Mouse (Mus musculus) heart, adult 2 months (tissue): ENCODE measurements around the gene Pgk1.

Experiments
- CTCF ChIP-seq: fragments of 200-600 bp; IDR thresholded peaks from 2 replicates; pipeline ENCODE4 v1.8.1; 2022; ENCODE audit warnings: antibody characterized with exemption, mild to moderate bottlenecking, moderate library complexity
- EP300 ChIP-seq: fragments of 200-500 bp; IDR thresholded peaks from 2 replicates; pipeline ENCODE4 v1.6.1; 2011; ENCODE audit warnings: low read depth, low read length, control low read depth; ENCODE audit not compliant: insufficient read depth
- POLR2A ChIP-seq: fragments of 200-500 bp; IDR thresholded peaks from 2 replicates; pipeline ENCODE4 v1.6.1; 2011; ENCODE audit warnings: mild to moderate bottlenecking, low read depth, low read length, control low read depth; ENCODE audit not compliant: insufficient read depth

DNA sequence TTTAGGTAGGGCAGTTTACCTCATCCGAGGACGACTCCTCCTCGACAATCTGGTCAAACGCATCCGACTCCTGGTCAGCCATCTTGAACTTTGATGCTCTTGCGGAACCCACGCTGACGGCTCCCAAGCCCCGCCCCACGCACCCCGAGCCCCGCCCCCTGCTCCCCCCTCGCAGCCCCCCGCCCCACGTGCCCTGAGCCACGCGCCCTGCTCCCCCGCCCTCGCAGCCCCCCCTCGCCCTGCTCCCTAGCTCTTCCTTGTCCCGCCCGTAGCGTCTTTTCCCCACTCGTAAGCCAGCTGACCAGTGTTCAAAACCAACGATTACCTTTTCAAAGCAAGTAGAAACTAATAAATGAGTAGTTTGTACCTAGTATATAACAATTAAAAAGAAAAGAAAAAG, 34.2 kb downstream of the Pgk1 start, which contains the start of gene Taf9b:
- no peak for TF ChIP-seq CTCF
- no peak for TF ChIP-seq EP300
- no peak for TF ChIP-seq POLR2A
